Mouse (Mus musculus): ENCODE measurements at regions not wholly inside any gene's neighbourhood (a gene's known extent, or its start where the extent isn't known, plus 50 kb on each side); places are given as distances from the start of the nearest gene placed in this dataset.

DNA sequence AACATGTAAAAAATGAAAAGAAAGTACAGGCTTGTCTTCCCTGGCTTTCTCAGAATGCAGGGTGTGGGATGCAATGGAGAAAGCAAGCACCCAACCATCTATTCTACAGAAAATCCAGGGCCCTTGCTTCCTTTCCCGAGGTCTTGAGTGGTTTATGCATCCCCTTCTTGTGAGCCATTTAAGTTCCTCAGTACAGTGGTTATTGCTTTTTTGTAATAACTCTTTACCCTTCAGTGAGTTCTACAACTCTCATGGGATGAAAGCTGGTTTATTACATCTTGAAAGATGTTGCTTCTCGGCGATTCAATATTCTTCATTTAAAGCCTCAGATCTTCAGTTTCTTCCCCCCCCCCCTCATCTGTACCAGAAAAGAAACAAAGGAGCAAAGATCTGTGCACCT, 838.4 kb upstream of the Apob start:
- no peak overlapping the region for H3K9ac ChIP-seq (ENCODE audit: low read depth, low read length)
- WGBS: 87% methylated on average over 3 of the region's 3 CpGs
- no peak for ATAC-seq

More for the DNA sequence above, 838.4 kb upstream of the Apob start:
- Histone ChIP-seq H3K4me2 (ENCODE audit: low read depth, low read length) (no peak overlapping the region), H3K4me1 (ENCODE audit: control insufficient read depth, insufficient read depth, low read length) (no peaks in the 10 kb centered on the region), H3K9me3 (ENCODE audit: control insufficient read depth, low read length) (no peaks in the 10 kb centered on the region), H3K27me3 (replicated peaks; ENCODE audit: control insufficient read depth, insufficient read depth, low read length) (no peaks in the 10 kb centered on the region), H3K4me3 (ENCODE audit: low read length) (no peak overlapping the region), H3K36me3 (ENCODE audit: control insufficient read depth, insufficient read depth, low read length) (no peaks in the 10 kb centered on the region), H3K27ac (ENCODE audit: low read length) (no peak overlapping the region)
